Mouse (Mus musculus): ENCODE results near the gene Espl1.

DNA sequence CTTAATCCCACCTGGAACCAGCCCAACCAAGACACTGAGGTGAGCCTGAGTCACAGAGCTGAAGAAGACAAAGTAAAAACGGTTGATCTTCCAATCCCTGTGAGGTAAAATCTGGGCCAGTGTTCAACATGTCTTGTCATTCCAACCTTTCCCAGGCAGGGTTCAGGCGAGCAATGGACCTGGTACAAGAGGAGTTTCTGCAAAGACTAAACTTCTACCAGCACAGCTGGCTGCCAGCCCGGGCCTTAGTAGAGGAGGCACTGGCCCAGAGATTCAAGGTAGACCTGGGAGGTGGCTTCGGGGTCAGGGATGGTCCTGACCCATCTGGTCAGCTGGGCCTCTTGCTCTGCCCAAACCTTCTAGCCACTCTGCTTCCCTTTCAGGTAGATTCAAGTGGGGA lies 40.9 kb downstream of the Espl1 start:
- TF ChIP-seq CTCF (IDR thresholded peaks at IDR 0.05; ENCODE audit: low read depth, low read length): no peak
- no peak for TF ChIP-seq POLR2A (IDR thresholded peaks at IDR 0.05; ENCODE audit: extremely low read depth, insufficient read depth, low read length)

Measured in liver, adult 2 months (tissue).